Mouse (Mus musculus) c-Kit-negative CD71-positive TER-119-positive erythroid progenitor cells, embryonic 14.5 days (primary cell): ENCODE measurements at regions not wholly inside any gene's neighbourhood (a gene's known extent, or its start where the extent isn't known, plus 50 kb on each side); places are given as distances from the start of the nearest gene placed in this dataset.

Source experiments
- DNase-seq: peaks from one replicate; pipeline ENCODE4 v3.0.0-alpha.2; 2013; ENCODE audit warnings: low read depth, low spot score

DNA sequence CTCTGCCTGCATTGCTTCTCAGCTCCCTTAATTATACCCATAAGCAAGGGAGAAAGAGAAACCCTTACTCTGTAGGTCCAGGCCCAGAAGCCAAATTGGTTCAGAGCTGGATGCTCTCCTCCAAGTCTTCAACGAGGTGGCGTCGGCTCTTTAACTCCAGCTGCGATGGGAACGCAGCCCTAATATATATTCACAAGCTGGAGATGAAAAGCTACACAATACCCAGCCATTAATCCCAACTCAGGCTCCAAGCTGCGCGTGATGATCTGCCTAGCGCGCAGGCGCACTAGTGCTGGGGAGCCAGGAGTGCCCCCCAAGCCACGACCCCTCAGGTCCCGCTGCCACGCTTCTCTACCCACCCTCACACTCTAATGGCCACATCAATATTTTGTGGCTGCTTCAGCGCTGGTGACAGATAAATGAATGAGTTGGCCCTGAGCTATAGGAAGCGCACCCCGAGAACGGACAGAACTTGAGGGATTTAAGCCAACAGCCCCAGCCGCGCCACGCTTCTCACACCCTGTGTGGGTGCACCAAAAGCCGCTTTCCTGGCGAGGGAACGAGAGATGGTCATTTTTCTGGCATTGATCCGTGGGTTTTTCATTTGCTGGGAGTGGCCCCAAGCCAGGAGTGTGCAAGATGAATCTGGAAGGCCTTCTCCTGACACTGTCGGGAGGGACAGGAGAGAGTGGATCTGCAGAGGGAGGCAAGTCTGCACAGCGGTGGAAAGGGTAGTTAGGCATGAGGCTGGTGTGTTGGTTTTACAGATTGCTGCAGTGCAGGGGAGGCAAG is 210.9 kb upstream of the Sdk2 start:
- DNase-seq, result no peak

GRCm38 (mm10) chr11:114270358-114271072 is 203.7 kb upstream of the Sdk2 start:
- no peak for DNase-seq

GRCm38 (mm10) chr11:114261959-114262358 is 195.1 kb upstream of the Sdk2 start:
- no peak for DNase-seq

- DNase-seq, result no peak
Measured at GRCm38 (mm10) chr11:114258218-114258617, 191.4 kb upstream of the Sdk2 start.

DNA sequence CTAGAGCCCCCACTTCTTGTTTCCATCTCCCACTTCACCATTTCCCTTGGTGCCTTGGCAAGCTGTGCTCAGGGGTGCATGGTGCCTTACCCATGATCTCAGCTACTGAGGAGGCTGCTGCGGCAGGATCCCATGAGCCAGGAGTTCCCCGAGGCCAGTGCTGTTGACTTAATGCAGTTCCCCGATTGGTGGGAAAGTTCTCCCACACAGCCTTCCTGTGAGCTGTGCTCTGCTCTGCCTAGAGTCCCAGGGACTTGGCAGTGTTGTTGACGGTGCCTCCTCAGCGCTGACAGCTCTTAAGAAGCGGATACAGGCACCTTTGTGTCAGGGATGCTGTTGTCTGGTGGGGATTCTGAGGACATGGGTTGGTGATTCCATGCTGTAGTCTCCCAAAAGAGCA is 190.9 kb upstream of the Sdk2 start:
- no peak for DNase-seq

DNA sequence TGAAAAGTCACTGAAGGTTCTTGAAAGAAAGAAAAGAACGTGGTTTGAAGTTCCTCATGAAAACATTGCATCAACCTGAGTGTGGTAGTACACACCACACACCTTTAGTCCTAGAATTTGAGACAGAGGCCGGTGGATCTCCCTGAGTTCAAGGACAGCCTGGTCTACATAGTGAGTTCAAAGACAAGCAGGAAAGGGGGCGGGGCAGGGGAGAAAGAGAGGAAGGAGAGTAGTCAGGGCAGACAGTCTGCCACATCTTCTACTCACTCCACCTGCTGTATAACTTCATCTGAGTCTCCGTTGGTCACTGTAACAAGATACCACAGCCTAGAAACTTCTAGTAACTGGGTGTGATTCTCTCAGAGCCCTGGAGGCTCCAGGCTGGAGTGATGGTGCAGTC is 190.2 kb upstream of the Sdk2 start:
- no peak for DNase-seq

GRCm38 (mm10) chr11:114254344-114254743 is 187.5 kb upstream of the Sdk2 start:
- DNase-seq, result no peak

- no peak for DNase-seq
Measured at GRCm38 (mm10) chr11:114251614-114252013, 184.8 kb upstream of the Sdk2 start.

DNA sequence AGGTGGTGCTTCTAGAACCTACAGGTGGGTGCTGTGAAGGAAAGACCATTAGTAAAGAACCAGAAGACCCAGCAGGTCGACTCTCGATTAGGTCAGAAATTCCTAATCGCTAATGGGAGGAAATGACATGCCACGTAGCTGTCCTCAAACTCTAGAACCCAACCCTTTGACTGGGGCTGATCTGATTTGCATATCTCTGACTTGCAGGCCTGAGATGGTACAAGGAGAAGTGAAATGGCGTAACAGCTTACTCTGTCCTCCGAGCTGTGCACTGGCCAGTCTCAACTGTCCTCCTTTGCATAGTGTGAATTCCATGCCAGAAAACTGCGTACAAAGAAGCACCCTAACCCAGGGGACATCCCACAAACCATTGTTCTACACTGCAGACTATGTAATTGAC is 182.4 kb upstream of the Sdk2 start:
- no peak for DNase-seq

GRCm38 (mm10) chr11:114248261-114248898 is 181.5 kb upstream of the Sdk2 start:
- no peak for DNase-seq

DNA sequence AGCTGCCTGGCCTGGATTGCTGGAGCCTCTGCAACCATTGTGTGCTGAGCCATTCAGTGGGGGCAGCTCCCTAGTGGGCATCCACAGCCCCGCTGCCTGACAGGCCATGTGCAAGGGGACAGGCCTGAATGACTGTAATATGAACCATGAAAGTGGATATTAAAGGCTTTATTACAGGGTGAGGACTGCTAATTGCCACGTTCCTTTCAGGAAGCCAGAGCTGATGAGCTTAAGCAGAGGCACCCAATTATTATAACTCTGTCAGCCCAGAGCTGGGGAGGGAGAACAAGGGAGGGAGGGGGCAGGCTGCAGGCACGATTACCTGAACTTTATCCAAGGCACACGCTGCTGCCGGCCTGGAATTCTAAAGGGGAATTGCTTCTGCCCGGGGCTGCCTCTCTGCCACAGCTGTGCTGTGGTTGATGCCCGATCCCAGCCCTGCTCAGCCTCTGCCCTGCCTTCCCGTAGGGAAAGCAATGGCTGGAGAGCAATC is 172.5 kb upstream of the Sdk2 start:
- DNase-seq, result no peak

- DNase-seq, result no peak
Measured at GRCm38 (mm10) chr11:114238801-114239200, 172.0 kb upstream of the Sdk2 start.

- no peak for DNase-seq
Measured at GRCm38 (mm10) chr11:114238316-114238715, 171.5 kb upstream of the Sdk2 start.

GRCm38 (mm10) chr11:114234542-114234910 is 167.7 kb upstream of the Sdk2 start:
- DNase-seq, result no peak

- DNase-seq, result no peak
Measured at GRCm38 (mm10) chr11:114233636-114234541, 167.0 kb upstream of the Sdk2 start.

DNA sequence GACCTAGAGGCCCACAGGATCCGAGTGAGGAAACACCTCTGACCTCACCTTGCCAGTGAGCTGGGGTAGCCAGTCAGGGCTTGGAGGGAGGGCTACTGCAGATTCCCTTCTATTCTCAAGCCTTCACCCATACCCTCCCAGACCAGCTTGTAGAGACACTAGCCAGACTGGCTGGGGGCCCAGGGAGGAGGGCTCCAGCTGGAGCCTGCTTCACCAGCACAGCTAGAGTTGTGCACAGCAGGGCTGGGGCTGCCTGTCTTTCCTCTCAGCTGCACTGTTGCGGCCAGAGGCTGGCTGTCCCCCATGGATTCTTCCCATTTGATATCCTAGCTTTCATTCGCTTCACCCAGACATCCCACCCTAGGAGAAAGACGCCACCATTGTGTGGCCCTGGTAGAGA is 165.0 kb upstream of the Sdk2 start:
- DNase-seq, result no peak

- DNase-seq, result no peak
Measured at GRCm38 (mm10) chr11:114229763-114230162, 162.9 kb upstream of the Sdk2 start.

- DNase-seq, result no peak
Measured at GRCm38 (mm10) chr11:114229196-114229595, 162.3 kb upstream of the Sdk2 start.

DNA sequence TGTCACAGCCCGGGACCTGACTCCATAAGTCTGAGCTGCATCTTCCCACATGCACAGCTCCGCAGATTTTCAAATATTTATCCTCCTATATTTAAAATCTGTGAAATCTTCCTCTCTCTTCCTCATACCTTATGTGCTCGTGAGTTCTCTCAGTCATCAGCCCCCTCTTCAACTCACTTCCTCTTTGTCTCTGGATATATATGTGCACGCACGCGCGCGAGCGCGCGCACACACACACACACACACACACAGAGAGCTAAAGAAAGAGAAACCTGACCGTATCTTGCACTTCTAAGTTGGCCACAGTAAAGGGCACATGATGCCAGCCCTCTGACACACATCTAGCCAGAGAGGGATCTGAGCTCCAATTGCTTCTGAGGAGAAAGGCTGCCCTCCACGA is 159.7 kb upstream of the Sdk2 start:
- DNase-seq, result no peak

DNA sequence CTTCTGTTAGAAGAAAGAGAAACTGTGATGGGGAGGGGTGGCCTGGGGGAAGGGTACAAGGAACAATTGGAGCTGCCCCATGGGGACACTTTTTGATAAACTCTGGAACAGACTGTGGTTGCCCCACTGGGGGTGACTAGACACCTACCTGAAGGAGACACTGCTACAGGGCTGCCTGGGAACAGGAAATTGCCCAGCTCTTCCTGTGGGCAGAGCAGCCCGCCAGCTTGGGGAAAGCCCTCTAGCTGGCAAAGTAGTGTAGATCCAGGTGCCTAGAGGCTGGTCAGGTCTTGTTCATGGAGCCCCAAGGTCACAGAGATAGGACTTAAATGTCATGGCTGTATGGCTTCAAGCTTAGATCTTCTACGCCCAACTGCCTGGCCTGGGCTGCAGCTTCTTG is 157.9 kb upstream of the Sdk2 start:
- DNase-seq, result no peak

GRCm38 (mm10) chr11:114223061-114223460 is 156.2 kb upstream of the Sdk2 start:
- DNase-seq, result no peak

GRCm38 (mm10) chr11:114220466-114220865 is 153.6 kb upstream of the Sdk2 start:
- DNase-seq, result no peak
